Mouse (Mus musculus) embryonic facial prominence, embryonic 11.5 days (tissue): ENCODE results near the gene Tiam1. TPM values are rescaled to one million over a fixed set of nuclear protein-coding genes. Genes with fewer than 3 reads are reported as not detected.
A peak's percentile ranks its signal among the peaks of the same experiment; 100 is the strongest.

Experiments used
- ATAC-seq: fragments of 200-750 bp; cut with Nextera tagmentation; replicated peaks from 2 replicates; pipeline ENCODE4 v1.8.0; 2017; ENCODE audit warnings: low read depth; ENCODE audit not compliant: insufficient number of reproducible peaks, low FRiP score, low TSS enrichment
- DNase-seq: peaks from one replicate; pipeline ENCODE4 v3.0.0-alpha.2; 2015; ENCODE audit warnings: low spot score
- H3K27ac ChIP-seq: fragments of 300-500 bp; sonication (generic); replicated peaks from 2 replicates; pipeline ENCODE4 v1.5.1; 2014; ENCODE audit warnings: mild to moderate bottlenecking, low read depth, low read length, control low read depth
- H3K27me3 ChIP-seq: fragments of 300-500 bp; sonication (generic); 2 replicates; pipeline ENCODE4 v1.6.1; 2014; ENCODE audit warnings: mild to moderate bottlenecking, low read length, moderate library complexity, mixed read lengths; ENCODE audit not compliant: control insufficient read depth, insufficient read depth
- H3K36me3 ChIP-seq: fragments of 300-500 bp; sonication (generic); replicated peaks from 2 replicates; pipeline ENCODE4 v1.6.1; 2014; ENCODE audit warnings: low read depth, mild to moderate bottlenecking, low read length, moderate library complexity, mixed read lengths; ENCODE audit not compliant: control insufficient read depth, insufficient read depth
- H3K4me1 ChIP-seq: fragments of 300-500 bp; sonication (generic); 2 replicates; pipeline ENCODE4 v1.6.1; 2014; ENCODE audit warnings: low read length, mixed read lengths; ENCODE audit not compliant: control insufficient read depth, insufficient read depth
- H3K4me2 ChIP-seq: fragments of 300-500 bp; sonication (generic); 2 replicates; pipeline ENCODE4 v1.6.1; 2014; ENCODE audit warnings: low read depth, mild to moderate bottlenecking, control low read depth, low read length, moderate library complexity
- H3K4me3 ChIP-seq: fragments of 300-500 bp; sonication (generic); 2 replicates; pipeline ENCODE4 v1.5.1; 2014; ENCODE audit warnings: low read depth, low read length, control low read depth
- H3K9ac ChIP-seq: fragments of 300-500 bp; sonication (generic); replicated peaks from 2 replicates; pipeline ENCODE4 v1.6.1; 2014; ENCODE audit warnings: mild to moderate bottlenecking, control low read depth, low read length
- H3K9me3 ChIP-seq: fragments of 300-500 bp; sonication (generic); replicated peaks from 2 replicates; pipeline ENCODE4 v1.6.1; 2016; ENCODE audit warnings: mild to moderate bottlenecking, low read length, inconsistent platforms, mixed read lengths; ENCODE audit not compliant: control insufficient read depth
- WGBS: fragments of 180-500 bp; shearing (Covaris S2); extraction: QIAGEN DNeasy Blood & Tissue Kit; methylation state at CpG from one replicate; pipeline ENCODE4 v1.1.7; 2014; 5-methylcytosine and 5-hydroxymethylcytosine counted together
- polyA plus RNA-seq: library from polyadenylated mRNA; unstranded; fragments of >200 nt; fragmentation: Nextera tagmentation; extraction: Ambion mirVana; gene quantifications from 2 replicates; pipeline ENCODE4 v1.2.1, GENCODE M21; 2014

Tiam1 gene
- polyA plus RNA-seq, 1 experiment from 2014 or later, result 33.8 TPM

DNA sequence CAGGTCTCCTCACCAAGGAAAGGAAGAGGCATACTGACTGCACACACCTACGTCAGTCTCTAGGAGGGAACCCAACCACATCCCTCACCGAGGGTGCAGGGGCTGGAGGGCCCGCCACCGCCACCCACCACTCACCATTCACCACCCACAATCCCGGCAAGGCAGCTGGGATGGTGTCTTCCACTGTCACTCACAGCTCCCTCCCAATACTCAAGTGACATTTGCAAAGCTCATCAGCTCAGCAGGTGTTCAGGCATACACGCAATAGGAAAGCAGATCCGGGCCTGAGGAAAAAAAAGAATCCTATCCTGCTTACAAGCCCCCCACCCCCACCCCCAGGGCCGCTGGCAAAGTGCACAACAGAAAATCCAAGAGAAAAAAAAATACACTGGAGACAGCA is 74.4 kb downstream of the Tiam1 start:
- WGBS, result 72% methylated on average over 8 of the region's 8 CpGs
- Histone ChIP-seq H3K9me3 (no peaks in the 10 kb centered on the region), H3K4me3 (no peak overlapping the region), H3K4me2 (no peak overlapping the region), H3K36me3 (no peaks in the 10 kb centered on the region), H3K27ac (no peak overlapping the region), H3K4me1 (peaks cover 8% of the 10 kb centered on the region; the same call in 1 of the 2 replicates), H3K9ac (no peak overlapping the region), H3K27me3 (no peaks in the 10 kb centered on the region)
- DNase-seq, result no peak
- ATAC-seq, result no peak

DNA sequence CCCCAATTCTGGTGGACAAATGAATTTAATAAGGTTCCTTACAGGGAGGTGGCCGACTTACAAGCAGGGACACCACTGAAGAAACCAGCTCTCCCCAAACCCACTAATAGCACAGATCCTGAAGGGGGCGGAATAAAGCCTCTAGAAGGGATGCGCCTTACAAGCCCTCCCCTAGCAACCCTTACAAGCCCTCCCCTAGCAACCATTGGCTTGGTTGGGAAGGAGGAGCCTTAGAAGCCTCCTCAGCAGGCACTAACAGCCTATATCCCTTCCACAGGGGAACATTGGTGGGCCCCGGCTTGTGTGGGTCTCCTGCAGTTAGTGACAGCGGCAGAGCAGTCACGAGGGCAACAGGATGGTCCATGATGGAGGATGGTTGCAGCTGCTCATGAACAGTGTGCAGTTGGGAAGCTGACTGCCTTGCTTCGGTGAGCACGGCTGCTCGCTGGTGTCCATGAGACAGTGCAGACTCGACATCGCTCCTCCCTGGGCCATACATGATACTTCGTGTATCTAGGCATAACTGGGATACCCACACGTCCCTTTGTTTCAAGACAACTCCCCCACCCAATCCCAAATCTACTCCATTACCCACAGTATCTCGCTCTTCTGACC is 90.6 kb downstream of the Tiam1 start:
- Histone ChIP-seq H3K36me3 (no peaks in the 10 kb centered on the region), H3K27ac (no peak overlapping the region), H3K9ac (no peak overlapping the region), H3K27me3 (no peaks in the 10 kb centered on the region), H3K9me3 (no peaks in the 10 kb centered on the region), H3K4me3 (no peak overlapping the region), H3K4me1 (no peaks in the 10 kb centered on the region), H3K4me2 (no peak overlapping the region)
- DNase-seq (peak; percentile 66), ATAC-seq (peak; percentile 66; the same call in 1 of the 2 replicates)
- WGBS, result 79% methylated on average over 14 of the region's 14 CpGs

DNA sequence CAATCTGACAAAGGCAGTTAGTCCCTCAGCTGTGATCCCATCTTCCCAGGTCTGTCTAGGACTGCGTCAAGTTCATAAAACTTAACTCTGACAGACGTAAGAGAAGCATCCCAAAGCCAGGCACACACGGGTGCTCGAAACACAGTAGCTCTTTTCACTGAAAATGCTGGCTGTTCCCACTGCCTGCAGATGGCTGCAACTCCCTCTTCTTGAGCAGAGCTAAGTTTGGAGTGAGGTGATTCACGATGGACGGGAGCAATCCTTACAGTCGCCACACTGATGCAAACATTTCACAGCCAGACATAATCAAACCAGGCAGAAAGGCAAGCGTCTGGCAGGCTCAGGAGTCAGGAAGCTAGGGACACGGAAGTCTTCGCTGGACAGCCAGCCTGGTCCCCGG is 91.2 kb downstream of the Tiam1 start:
- H3K27ac ChIP-seq, result no peak overlapping the region
- no peaks in the 10 kb centered on the region for H3K4me1 ChIP-seq
- ATAC-seq, result no peak
- H3K9me3 ChIP-seq, result no peaks in the 10 kb centered on the region
- no peaks in the 10 kb centered on the region for H3K27me3 ChIP-seq
- H3K36me3 ChIP-seq, result no peaks in the 10 kb centered on the region
- H3K9ac ChIP-seq, result no peak overlapping the region
- WGBS, result 79% methylated on average over 11 of the region's 11 CpGs
- DNase-seq, result no peak
- H3K4me3 ChIP-seq, result no peak overlapping the region
- H3K4me2 ChIP-seq, result no peak overlapping the region

DNA sequence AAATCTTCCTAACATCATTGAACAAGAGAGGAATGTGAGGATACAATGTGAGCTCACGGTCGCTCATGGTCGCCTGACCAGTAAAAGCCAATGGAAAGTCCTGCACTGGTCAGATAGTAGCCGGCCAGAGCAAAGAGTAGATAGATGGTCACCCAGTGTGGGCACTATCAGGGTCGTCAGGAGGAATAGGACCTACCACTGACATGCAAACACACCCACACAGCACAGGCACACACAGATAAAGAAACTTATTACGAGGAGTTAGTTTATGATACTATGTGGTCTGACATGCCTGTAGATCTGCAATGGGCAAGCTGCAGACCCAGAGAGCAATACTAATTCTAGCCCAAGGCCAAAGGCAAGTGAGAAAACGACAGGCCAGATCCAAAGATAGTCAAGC is 92.5 kb downstream of the Tiam1 start:
- no peaks in the 10 kb centered on the region for H3K36me3 ChIP-seq
- DNase-seq (no peak), ATAC-seq (no peak)
- no peak overlapping the region for H3K4me2 ChIP-seq
- no peaks in the 10 kb centered on the region for H3K27me3 ChIP-seq
- H3K9me3 ChIP-seq, result no peaks in the 10 kb centered on the region
- H3K4me3 ChIP-seq, result no peak overlapping the region
- WGBS, result 89% methylated on average over 7 of the region's 7 CpGs
- no peak overlapping the region for H3K27ac ChIP-seq
- no peaks in the 10 kb centered on the region for H3K4me1 ChIP-seq
- no peak overlapping the region for H3K9ac ChIP-seq

DNA sequence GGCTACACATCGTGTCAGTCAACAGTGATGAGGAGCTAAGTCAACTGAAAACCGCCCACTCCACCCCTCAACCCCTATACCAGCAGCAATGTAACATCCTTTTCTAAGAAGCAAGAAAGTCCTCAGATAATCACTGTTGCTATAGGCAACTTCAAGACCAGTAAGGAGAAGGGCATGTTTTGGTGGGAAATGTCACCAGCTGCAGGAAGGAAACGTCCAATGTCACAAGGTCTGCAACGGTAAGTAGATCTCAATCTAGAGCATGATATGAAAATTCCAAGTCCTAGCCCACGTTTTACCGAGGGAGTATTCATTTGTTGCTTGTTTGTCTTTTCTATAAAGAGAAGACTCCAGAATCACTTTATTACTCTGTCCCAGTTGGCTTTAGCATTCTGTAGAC is 95.7 kb downstream of the Tiam1 start:
- Histone ChIP-seq H3K4me1 (no peaks in the 10 kb centered on the region), H3K36me3 (no peaks in the 10 kb centered on the region), H3K27me3 (no peaks in the 10 kb centered on the region), H3K9ac (no peak overlapping the region), H3K4me2 (no peak overlapping the region), H3K9me3 (no peaks in the 10 kb centered on the region), H3K4me3 (no peak overlapping the region), H3K27ac (no peak overlapping the region)
- no peak for ATAC-seq
- no peak for DNase-seq
- WGBS, result 93% methylated on average over 6 of the region's 6 CpGs

DNA sequence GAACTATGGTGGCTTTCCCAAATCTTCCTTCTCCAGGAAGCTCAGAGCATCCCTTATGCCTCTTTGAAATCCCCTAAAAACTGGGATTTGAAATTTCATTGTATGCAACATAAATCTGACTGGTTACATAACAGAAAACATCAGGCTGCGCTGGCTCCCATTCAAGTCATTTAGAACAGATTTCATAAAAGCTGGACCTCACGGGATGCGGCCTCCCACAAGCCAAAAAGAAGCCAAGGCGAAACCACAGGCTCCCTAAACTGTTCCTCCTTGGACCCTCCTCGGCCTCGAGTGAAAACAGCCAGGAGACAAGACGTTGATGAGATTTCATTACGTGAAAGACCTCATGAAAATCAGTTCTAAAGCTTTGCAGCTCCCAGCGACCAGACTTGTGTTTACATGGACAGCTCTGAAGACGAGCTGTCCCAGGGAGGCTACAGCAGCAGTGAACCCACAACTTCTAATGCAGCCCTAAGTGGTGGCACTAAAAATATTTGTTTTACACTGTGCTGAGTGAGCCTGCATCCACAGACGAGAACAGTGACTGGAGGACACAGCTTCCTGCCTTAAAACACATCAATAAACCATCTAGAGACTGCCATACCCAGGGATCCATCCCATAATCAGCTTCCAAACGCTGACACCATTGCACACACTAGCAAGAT is 96.9 kb downstream of the Tiam1 start:
- no peak overlapping the region for H3K4me2 ChIP-seq
- 84% methylated on average over 12 of the region's 12 CpGs for WGBS
- no peak overlapping the region for H3K9ac ChIP-seq
- DNase-seq, result no peak
- no peak overlapping the region for H3K4me3 ChIP-seq
- no peak for ATAC-seq
- no peaks in the 10 kb centered on the region for H3K9me3 ChIP-seq
- no peaks in the 10 kb centered on the region for H3K4me1 ChIP-seq
- no peaks in the 10 kb centered on the region for H3K36me3 ChIP-seq
- H3K27ac ChIP-seq, result no peak overlapping the region
- no peaks in the 10 kb centered on the region for H3K27me3 ChIP-seq

DNA sequence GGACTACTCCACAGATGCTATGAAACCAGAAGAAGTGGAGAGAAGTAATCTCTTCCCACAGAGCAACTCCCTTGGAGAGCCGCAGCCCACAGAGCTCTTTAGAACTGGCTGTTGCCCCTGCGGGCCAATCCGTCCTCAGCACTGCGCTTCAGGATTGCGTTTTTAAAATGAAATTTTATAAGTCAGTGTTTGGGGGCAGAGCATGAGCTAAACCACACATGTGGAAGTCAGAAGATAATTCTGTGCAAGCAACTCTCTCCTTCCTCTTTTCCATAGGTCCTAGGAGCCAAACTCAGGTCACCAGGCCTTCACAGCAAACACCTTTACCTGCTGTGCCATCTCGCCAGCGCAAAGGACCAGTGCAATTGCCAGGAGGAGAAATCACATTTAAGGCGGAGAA is 98.0 kb downstream of the Tiam1 start:
- Histone ChIP-seq H3K9me3 (no peaks in the 10 kb centered on the region), H3K27ac (no peak overlapping the region), H3K9ac (no peak overlapping the region), H3K4me3 (no peak overlapping the region), H3K27me3 (no peaks in the 10 kb centered on the region), H3K4me2 (no peak overlapping the region), H3K36me3 (no peaks in the 10 kb centered on the region), H3K4me1 (no peaks in the 10 kb centered on the region)
- no peak for ATAC-seq
- 96% methylated on average over 8 of the region's 8 CpGs for WGBS
- DNase-seq, result no peak

DNA sequence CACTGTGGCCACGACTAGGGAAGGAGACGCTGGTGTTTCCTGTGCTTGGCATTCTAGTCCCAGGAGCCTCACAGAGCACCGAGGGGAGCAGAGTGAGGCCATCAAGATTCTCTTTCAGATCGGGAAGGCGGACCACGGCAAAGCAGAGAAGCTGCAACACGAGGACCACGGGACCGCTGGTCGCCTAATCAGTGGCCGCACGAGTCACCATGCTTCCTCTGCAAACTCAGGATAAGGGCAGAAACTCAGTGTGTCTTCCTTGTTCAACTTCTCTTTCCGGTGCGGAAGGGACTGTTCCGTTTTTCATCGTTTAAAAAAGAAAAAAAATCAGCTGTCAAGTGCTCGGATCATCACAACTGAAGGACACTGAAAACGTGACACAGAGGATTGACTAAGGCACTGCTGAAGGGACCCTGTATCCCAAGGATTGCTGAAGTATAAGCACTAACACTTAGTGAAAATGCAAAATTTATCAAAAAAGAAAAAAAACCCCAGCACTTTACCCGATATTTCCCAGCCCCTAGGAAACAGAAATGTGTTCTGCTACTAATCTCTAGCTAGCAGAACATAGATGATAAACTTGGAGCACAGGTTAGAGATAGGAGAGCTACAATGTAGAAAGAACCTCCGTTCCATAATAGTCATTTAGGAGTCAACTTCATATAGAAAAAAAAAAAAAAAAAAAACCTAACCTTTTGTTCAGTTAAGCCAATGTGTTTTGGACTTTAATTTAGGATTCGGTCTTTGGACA is 99.4 kb downstream of the Tiam1 start:
- H3K4me1 ChIP-seq, result no peaks in the 10 kb centered on the region
- DNase-seq (no peak), ATAC-seq (no peak)
- H3K9me3 ChIP-seq, result no peaks in the 10 kb centered on the region
- no peak overlapping the region for H3K9ac ChIP-seq
- H3K4me3 ChIP-seq, result no peak overlapping the region
- no peaks in the 10 kb centered on the region for H3K27me3 ChIP-seq
- WGBS, result 84% methylated on average over 21 of the region's 21 CpGs
- H3K27ac ChIP-seq, result no peak overlapping the region
- H3K36me3 ChIP-seq, result no peaks in the 10 kb centered on the region
- H3K4me2 ChIP-seq, result no peak overlapping the region
